Mouse (Mus musculus) limb, embryonic 11.5 days (tissue): Measurements from ENCODE around the gene Gbp4. TPM values are rescaled to one million over a fixed set of nuclear protein-coding genes. Genes with fewer than 3 reads are reported as not detected.
"Not testable (repeated sequence)": the region's sequence is repeated elsewhere in the genome, so short reads cannot be mapped to it uniquely, and the experiment has no call there.

Source experiments
- ATAC-seq: fragments of 200-750 bp; cut with Nextera tagmentation; 2 replicates; pipeline ENCODE4 v1.8.0; 2017; ENCODE audit warnings: low read depth; ENCODE audit not compliant: insufficient number of reproducible peaks, low FRiP score, low TSS enrichment
- DNase-seq: peaks from one replicate; pipeline ENCODE4 v3.0.0-alpha.2; 2015; ENCODE audit warnings: low spot score
- H3K27ac ChIP-seq: fragments of 300-500 bp; sonication (generic); replicated peaks from 2 replicates; pipeline ENCODE4 v1.5.1; 2014; ENCODE audit warnings: low read depth, mild to moderate bottlenecking, low read length
- H3K27me3 ChIP-seq: fragments of 300-500 bp; sonication (generic); 2 replicates; pipeline ENCODE4 v1.6.1; 2014; ENCODE audit warnings: mild to moderate bottlenecking, low read length, mixed read lengths; ENCODE audit not compliant: control insufficient read depth, insufficient read depth
- H3K36me3 ChIP-seq: fragments of 300-500 bp; sonication (generic); 2 replicates; pipeline ENCODE4 v1.6.1; 2014; ENCODE audit warnings: mild to moderate bottlenecking, low read length, moderate library complexity, mixed read lengths; ENCODE audit not compliant: control insufficient read depth, insufficient read depth
- H3K4me1 ChIP-seq: fragments of 300-500 bp; sonication (generic); 2 replicates; pipeline ENCODE4 v1.6.1; 2014; ENCODE audit warnings: low read length, mixed read lengths; ENCODE audit not compliant: control insufficient read depth, insufficient read depth
- H3K4me2 ChIP-seq: fragments of 300-500 bp; sonication (generic); 2 replicates; pipeline ENCODE4 v1.6.1; 2014; ENCODE audit warnings: low read depth, mild to moderate bottlenecking, moderate library complexity; ENCODE audit not compliant: severe bottlenecking
- H3K4me3 ChIP-seq: fragments of 300-500 bp; sonication (generic); 2 replicates; pipeline ENCODE4 v1.5.1; 2014; ENCODE audit warnings: low read depth, low read length
- H3K9ac ChIP-seq: fragments of 300-500 bp; sonication (generic); 2 replicates; pipeline ENCODE4 v1.6.1; 2014; ENCODE audit warnings: mild to moderate bottlenecking, low read length
- H3K9me3 ChIP-seq: fragments of 300-500 bp; sonication (generic); 2 replicates; pipeline ENCODE4 v1.6.1; 2016; ENCODE audit warnings: low read length; ENCODE audit not compliant: control insufficient read depth
- WGBS: fragments of 180-500 bp; shearing (Covaris S2); extraction: QIAGEN DNeasy Blood & Tissue Kit; methylation state at CpG from one replicate; pipeline ENCODE4 v1.1.7; 2014; 5-methylcytosine and 5-hydroxymethylcytosine counted together
- polyA plus RNA-seq: library from polyadenylated mRNA; unstranded; fragments of >200 nt; fragmentation: Nextera tagmentation; extraction: Ambion mirVana; gene quantifications from 2 replicates; pipeline ENCODE4 v1.2.1, GENCODE M21; 2014

Gbp4 gene
- polyA plus RNA-seq: 0.10 and 0.21 TPM in 2 replicates

DNA sequence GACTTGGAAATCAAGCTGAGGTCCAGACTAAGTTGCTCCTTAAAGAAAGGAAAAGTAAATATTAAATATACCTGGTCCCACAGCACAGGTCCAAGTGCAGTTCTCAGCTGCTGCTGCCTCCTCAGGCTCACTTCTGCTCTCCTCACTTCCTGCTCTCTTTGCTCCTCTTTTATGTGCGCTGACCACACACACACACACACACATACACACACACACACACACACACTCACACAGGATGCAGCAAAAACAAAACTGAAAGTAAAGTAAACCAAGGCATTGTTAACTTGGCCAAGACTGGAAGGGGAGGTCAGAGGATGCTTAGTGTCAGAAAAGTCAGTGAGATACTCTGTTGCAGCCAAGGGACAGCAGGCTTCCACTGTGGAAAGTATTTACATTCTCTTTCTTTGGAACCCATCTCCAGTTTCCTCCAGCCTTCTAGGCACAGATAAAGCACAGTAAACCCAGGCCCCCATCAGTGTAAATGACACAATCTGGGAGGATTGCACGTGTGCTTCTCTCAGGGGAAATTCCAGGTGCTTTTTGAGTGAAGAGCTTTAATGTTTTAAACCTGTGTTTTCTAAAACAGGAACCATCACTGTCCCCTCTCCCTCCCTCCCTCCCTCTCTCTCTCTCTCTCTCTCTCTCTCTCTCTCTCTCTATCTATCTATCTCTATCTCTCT is at the start of gene Gbp4, which contains the start of the genes Gbp9 and Gbp8:
Gene Gbp4, minus strand, starts transcription at position 178 of the 680 bp plus-strand sequence.
Gene Gbp9, minus strand, starts transcription at position 131 of the 680 bp plus-strand sequence.
Gene Gbp8, minus strand, starts transcription at position 132 of the 680 bp plus-strand sequence.
- ATAC-seq: not testable (repeated sequence)

DNA sequence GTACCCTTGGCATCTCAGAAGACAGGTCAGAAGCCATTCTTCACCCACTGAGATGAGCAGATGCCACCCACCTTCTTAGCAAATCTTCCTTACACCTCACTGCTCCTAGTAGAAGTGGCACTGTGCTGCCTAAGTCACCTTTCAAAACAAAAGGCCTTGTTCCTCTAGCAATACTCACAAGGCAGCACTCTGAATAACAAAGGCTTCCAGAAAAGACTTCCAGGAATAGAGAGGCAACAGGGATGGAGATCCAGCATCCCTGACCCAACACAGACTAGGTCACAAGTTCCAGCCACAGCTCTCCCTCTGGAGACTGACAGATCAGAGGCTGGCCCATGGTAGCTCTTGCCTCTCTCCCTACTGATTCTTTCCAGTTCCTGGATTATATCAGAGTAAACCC is 42.1 kb upstream of the Gbp4 start:
- H3K27me3 ChIP-seq: no peaks in the 10 kb centered on the region
- no peak overlapping the region for H3K4me2 ChIP-seq
- H3K4me3 ChIP-seq: no peak overlapping the region
- H3K4me1 ChIP-seq: no peaks in the 10 kb centered on the region
- no peak overlapping the region for H3K9ac ChIP-seq
- no peak overlapping the region for H3K27ac ChIP-seq
- DNase-seq: no peak
- no peaks in the 10 kb centered on the region for H3K36me3 ChIP-seq
- ATAC-seq: no peak
- no peaks in the 10 kb centered on the region for H3K9me3 ChIP-seq

More for the DNA sequence above, at the start of gene Gbp4, which contains the start of the genes Gbp9 and Gbp8:
- H3K4me3 ChIP-seq, H3K27me3 ChIP-seq, H3K9me3 ChIP-seq, H3K27ac ChIP-seq, H3K9ac ChIP-seq, H3K36me3 ChIP-seq, H3K4me1 ChIP-seq, DNase-seq, H3K4me2 ChIP-seq: not testable (repeated sequence)
- 15% methylated on average over 2 of the region's 2 CpGs for WGBS

DNA sequence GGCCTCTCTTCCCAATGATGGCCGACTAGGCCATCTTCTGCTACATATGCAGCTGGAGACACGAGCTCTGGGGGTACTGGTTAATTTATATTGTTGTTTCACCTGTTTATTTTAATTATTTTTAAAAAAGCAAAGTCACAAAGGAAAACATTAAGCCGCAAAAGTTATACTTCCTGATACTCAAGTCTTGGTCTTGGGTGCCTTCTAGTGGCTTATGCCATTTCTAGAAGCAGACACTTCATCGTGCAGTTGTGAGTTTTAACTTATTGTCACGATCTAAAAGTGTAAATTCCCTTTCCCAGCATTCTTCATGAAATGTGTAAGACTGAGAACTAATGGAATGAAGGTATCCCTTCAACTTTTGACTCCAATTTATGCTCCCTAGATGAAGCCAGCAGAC is 17.2 kb upstream of the Gbp4 start:
- Histone ChIP-seq H3K4me1 (no peaks in the 10 kb centered on the region), H3K36me3 (no peaks in the 10 kb centered on the region), H3K9ac (no peak overlapping the region), H3K9me3 (no peaks in the 10 kb centered on the region), H3K27me3 (no peaks in the 10 kb centered on the region), H3K4me3 (no peak overlapping the region), H3K4me2 (no peak overlapping the region), H3K27ac (no peak overlapping the region)
- 85% methylated on average over 5 of the region's 5 CpGs for WGBS
- DNase-seq (no peak), ATAC-seq (no peak)

GRCm38 (mm10) chr5:105154049-105154448 is 14.7 kb upstream of the Gbp4 start:
- ATAC-seq: no peak
- DNase-seq: no peak

DNA sequence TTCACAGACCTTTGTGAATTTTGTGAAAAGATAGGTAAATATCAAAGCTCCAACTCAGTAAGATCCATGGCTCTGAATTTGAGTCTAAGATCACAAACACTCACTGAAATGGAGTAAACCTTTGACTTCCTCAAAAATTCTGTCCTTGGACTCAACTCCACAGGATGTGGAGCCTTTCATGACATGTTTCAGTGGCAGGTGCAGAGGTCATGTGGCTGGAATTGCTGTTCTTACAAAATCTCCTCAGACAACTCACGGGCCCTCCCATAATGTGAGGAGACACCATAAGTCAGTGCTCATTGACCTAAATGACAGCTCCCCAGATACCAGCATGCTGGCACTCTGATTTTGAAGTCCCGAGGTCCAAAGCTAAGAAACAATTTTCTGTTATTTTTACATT is 8.7 kb upstream of the Gbp4 start:
- H3K4me3 ChIP-seq, H3K9ac ChIP-seq, H3K4me2 ChIP-seq, H3K27ac ChIP-seq, H3K9me3 ChIP-seq, H3K4me1 ChIP-seq, H3K36me3 ChIP-seq, H3K27me3 ChIP-seq, ATAC-seq, DNase-seq: not testable (repeated sequence)
- 68% methylated on average over 2 of the region's 2 CpGs for WGBS

More at GRCm38 (mm10) chr5:105154049-105154448, 14.7 kb upstream of the Gbp4 start:
- Histone ChIP-seq H3K27me3 (no peaks in the 10 kb centered on the region), H3K9me3 (no peaks in the 10 kb centered on the region), H3K36me3 (no peaks in the 10 kb centered on the region), H3K4me3 (no peak overlapping the region), H3K4me1 (no peaks in the 10 kb centered on the region), H3K9ac (no peak overlapping the region), H3K27ac (no peak overlapping the region), H3K4me2 (no peak overlapping the region)

DNA sequence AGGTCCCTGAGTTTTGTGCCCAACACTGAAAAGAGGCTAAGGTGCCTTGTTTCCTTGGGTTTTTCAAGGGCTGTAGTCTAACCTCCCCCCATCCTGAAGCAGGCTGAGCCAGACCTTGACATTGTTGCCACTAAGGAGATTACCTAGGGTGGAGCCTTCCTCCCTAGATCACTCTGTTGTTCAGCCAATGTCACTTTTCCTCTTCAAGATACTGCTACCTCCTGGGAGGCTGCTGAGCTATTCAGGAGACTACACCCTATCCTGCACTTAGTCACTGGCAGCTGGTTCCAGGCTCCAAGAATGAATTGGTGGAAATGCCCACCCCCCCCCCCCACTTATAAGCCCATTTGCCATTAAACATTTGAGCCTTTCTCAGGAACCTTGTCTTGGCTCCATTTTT is 7.1 kb upstream of the Gbp4 start:
- Histone ChIP-seq H3K9me3 (no peaks in the 10 kb centered on the region), H3K27me3 (no peaks in the 10 kb centered on the region), H3K4me2 (no peak overlapping the region), H3K4me1 (no peaks in the 10 kb centered on the region), H3K36me3 (no peaks in the 10 kb centered on the region), H3K9ac (no peak overlapping the region), H3K4me3 (no peak overlapping the region), H3K27ac (no peak overlapping the region)
- DNase-seq (no peak), ATAC-seq (no peak)

GRCm38 (mm10) chr5:105145731-105146130 is 6.3 kb upstream of the Gbp4 start:
- not testable (repeated sequence) for ATAC-seq, H3K4me1 ChIP-seq, H3K36me3 ChIP-seq, H3K27ac ChIP-seq, H3K9me3 ChIP-seq, H3K9ac ChIP-seq, H3K27me3 ChIP-seq, H3K4me2 ChIP-seq, H3K4me3 ChIP-seq, DNase-seq
- 66% methylated on average over 3 of the region's 3 CpGs for WGBS

DNA sequence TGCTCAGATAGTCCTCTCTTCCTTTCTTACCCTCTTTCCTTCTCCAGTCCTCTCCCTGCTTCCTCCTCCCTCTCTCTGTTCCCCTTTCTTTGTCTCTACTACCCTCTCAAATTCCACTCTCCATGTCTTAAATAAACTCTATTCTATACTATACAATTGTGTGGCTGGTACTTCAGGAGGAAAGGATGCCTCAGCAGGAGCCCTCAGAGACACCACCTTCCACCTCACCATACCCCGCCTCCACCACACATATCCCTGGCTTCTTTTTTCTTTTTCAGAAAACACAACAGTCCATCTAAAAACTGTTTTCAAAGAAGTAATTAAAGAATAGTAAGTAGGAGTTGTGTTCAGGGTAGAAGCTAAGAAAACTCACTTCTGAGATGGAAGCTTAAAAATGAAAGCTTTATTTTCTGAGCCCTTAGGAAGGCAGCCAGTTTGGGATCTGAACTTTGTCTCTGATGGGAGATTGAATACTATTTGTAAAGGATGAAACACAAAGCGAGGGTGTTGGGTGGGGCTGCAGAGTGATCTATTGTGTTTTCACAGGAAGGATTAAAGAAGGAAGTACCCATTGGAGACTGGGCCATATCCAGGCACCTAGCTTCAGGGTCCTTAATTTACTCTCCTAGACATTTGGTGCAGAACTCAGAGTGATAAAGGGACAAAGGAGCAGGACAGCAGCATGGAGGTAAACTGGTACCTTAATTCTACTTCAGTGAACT is 864 bp upstream of the Gbp4 start:
- not testable (repeated sequence) for ATAC-seq, H3K27ac ChIP-seq, H3K9ac ChIP-seq, H3K36me3 ChIP-seq, H3K9me3 ChIP-seq, H3K4me1 ChIP-seq, H3K4me3 ChIP-seq, DNase-seq, H3K4me2 ChIP-seq, H3K27me3 ChIP-seq
- 61% methylated on average over 2 of the region's 2 CpGs for WGBS
